Mouse (Mus musculus): ENCODE results near the gene Serpina6. TPM values are rescaled to one million over a fixed set of nuclear protein-coding genes. Genes with fewer than 3 reads are reported as not detected.
A peak's percentile ranks its signal among the peaks of the same experiment; 100 is the strongest.
"Not testable (repeated sequence)": the region's sequence is repeated elsewhere in the genome, so short reads cannot be mapped to it uniquely, and the experiment has no call there.

The Serpina6 gene
- total and polyA plus RNA-seq, 2 experiments: 246 to 256 TPM

GRCm38 (mm10) chr12:103670344-103670743 is 13.3 kb upstream of the Serpina6 start:
- Histone ChIP-seq H3K4me1 (ENCODE audit: control insufficient read depth, insufficient read depth, low read length) (no peaks in the 10 kb centered on the region), H3K4me3 (ENCODE audit: insufficient read depth, low read depth, low read length) (no peak overlapping the region), H3K27me3 (ENCODE audit: control insufficient read depth, insufficient read depth, low read length) (no peaks in the 10 kb centered on the region), H3K27ac (replicated peaks; ENCODE audit: insufficient read depth, low read depth, low read length) (no peak overlapping the region), H3K36me3 (ENCODE audit: control insufficient read depth, insufficient read depth, low read length) (no peaks in the 10 kb centered on the region), H3K9ac (ENCODE audit: low read depth, low read length) (no peak overlapping the region), H3K79me2 (ENCODE audit: control insufficient read depth, insufficient read depth, low read length) (no peaks in the 10 kb centered on the region)
- peak; percentile 44 for DNase-seq (ENCODE audit: extremely low read depth, low read depth, low spot score)
- 48% methylated on average over 5 of the region's 5 CpGs for WGBS
- no peak for TF ChIP-seq CTCF (IDR thresholded peaks at IDR 0.05; ENCODE audit: low read depth, low read length)
- no peak for TF ChIP-seq POLR2A (IDR thresholded peaks at IDR 0.05; ENCODE audit: extremely low read depth, insufficient read depth, low read length)

- no peak overlapping the region for H3K27ac ChIP-seq (replicated peaks; ENCODE audit: insufficient read depth, low read depth, low read length)
- no peaks in the 10 kb centered on the region for H3K27me3 ChIP-seq (ENCODE audit: control insufficient read depth, insufficient read depth, low read length)
- WGBS: 33% methylated on average over 3 of the region's 3 CpGs
- no peaks in the 10 kb centered on the region for H3K79me2 ChIP-seq (ENCODE audit: control insufficient read depth, insufficient read depth, low read length)
- DNase-seq (ENCODE audit: extremely low read depth, low read depth, low spot score): peak; percentile 92
- TF ChIP-seq CTCF (IDR thresholded peaks at IDR 0.05; ENCODE audit: low read depth, low read length) (no peak), POLR2A (IDR thresholded peaks at IDR 0.05; ENCODE audit: extremely low read depth, insufficient read depth, low read length) (no peak)
- no peak overlapping the region for H3K4me3 ChIP-seq (ENCODE audit: insufficient read depth, low read depth, low read length)
- no peak overlapping the region for H3K9ac ChIP-seq (ENCODE audit: low read depth, low read length)
- H3K36me3 ChIP-seq (ENCODE audit: control insufficient read depth, insufficient read depth, low read length): no peaks in the 10 kb centered on the region
- H3K4me1 ChIP-seq (ENCODE audit: control insufficient read depth, insufficient read depth, low read length): peaks cover 13% of the 10 kb centered on the region
Observed at GRCm38 (mm10) chr12:103665286-103665685, 8.3 kb upstream of the Serpina6 start.

GRCm38 (mm10) chr12:103662053-103662452 is 5.0 kb upstream of the Serpina6 start:
- peak; percentile 76 for DNase-seq (ENCODE audit: extremely low read depth, low read depth, low spot score)
- H3K4me3 ChIP-seq (ENCODE audit: insufficient read depth, low read depth, low read length); H3K27me3 ChIP-seq (ENCODE audit: control insufficient read depth, insufficient read depth, low read length); H3K27ac ChIP-seq (replicated peaks; ENCODE audit: insufficient read depth, low read depth, low read length); H3K79me2 ChIP-seq (ENCODE audit: control insufficient read depth, insufficient read depth, low read length); H3K36me3 ChIP-seq (ENCODE audit: control insufficient read depth, insufficient read depth, low read length); H3K9ac ChIP-seq (ENCODE audit: low read depth, low read length): not testable (repeated sequence)
- peaks cover 35% of the 10 kb centered on the region for H3K4me1 ChIP-seq (ENCODE audit: control insufficient read depth, insufficient read depth, low read length)

GRCm38 (mm10) chr12:103660076-103660475 is 3.1 kb upstream of the Serpina6 start:
- Histone ChIP-seq H3K4me1 (ENCODE audit: control insufficient read depth, insufficient read depth, low read length) (peaks cover 39% of the 10 kb centered on the region), H3K79me2 (ENCODE audit: control insufficient read depth, insufficient read depth, low read length) (no peaks in the 10 kb centered on the region), H3K36me3 (ENCODE audit: control insufficient read depth, insufficient read depth, low read length) (no peaks in the 10 kb centered on the region), H3K9ac (ENCODE audit: low read depth, low read length) (peak overlapping the region; percentile 10; the same call in 1 of the 2 replicates), H3K27me3 (ENCODE audit: control insufficient read depth, insufficient read depth, low read length) (no peaks in the 10 kb centered on the region), H3K27ac (replicated peaks; ENCODE audit: insufficient read depth, low read depth, low read length) (peak overlapping the region; percentile 93), H3K4me3 (ENCODE audit: insufficient read depth, low read depth, low read length) (no peak overlapping the region)
- DNase-seq (ENCODE audit: extremely low read depth, low read depth, low spot score): peak; percentile 99
- WGBS: 29% methylated on average over 5 of the region's 5 CpGs
- TF ChIP-seq CTCF (IDR thresholded peaks at IDR 0.05; ENCODE audit: low read depth, low read length) (no peak), POLR2A (IDR thresholded peaks at IDR 0.05; ENCODE audit: extremely low read depth, insufficient read depth, low read length) (no peak)

- Histone ChIP-seq H3K4me1 (ENCODE audit: control insufficient read depth, insufficient read depth, low read length) (peaks cover 41% of the 10 kb centered on the region), H3K27me3 (ENCODE audit: control insufficient read depth, insufficient read depth, low read length) (no peaks in the 10 kb centered on the region), H3K79me2 (ENCODE audit: control insufficient read depth, insufficient read depth, low read length) (no peaks in the 10 kb centered on the region), H3K9ac (ENCODE audit: low read depth, low read length) (no peak overlapping the region), H3K36me3 (ENCODE audit: control insufficient read depth, insufficient read depth, low read length) (peaks cover under 1% of the 10 kb centered on the region; the same call in 1 of the 2 replicates), H3K27ac (replicated peaks; ENCODE audit: insufficient read depth, low read depth, low read length) (peak overlapping the region; percentile 93), H3K4me3 (ENCODE audit: insufficient read depth, low read depth, low read length) (no peak overlapping the region)
- peak; percentile 98 for DNase-seq (ENCODE audit: extremely low read depth, low read depth, low spot score)
- TF ChIP-seq POLR2A (IDR thresholded peaks at IDR 0.05; ENCODE audit: extremely low read depth, insufficient read depth, low read length) (no peak), CTCF (IDR thresholded peaks at IDR 0.05; ENCODE audit: low read depth, low read length) (no peak)
- 21% methylated on average over 2 of the region's 2 CpGs for WGBS
Observed at GRCm38 (mm10) chr12:103659171-103659570, 2.2 kb upstream of the Serpina6 start.

- H3K4me1 ChIP-seq (ENCODE audit: control insufficient read depth, insufficient read depth, low read length): peaks cover 41% of the 10 kb centered on the region
- no peaks in the 10 kb centered on the region for H3K79me2 ChIP-seq (ENCODE audit: control insufficient read depth, insufficient read depth, low read length)
- TF ChIP-seq POLR2A (IDR thresholded peaks at IDR 0.05; ENCODE audit: extremely low read depth, insufficient read depth, low read length): no peak
- no peak for TF ChIP-seq CTCF (IDR thresholded peaks at IDR 0.05; ENCODE audit: low read depth, low read length)
- H3K9ac ChIP-seq (ENCODE audit: low read depth, low read length): no peak overlapping the region
- 54% methylated on average over 10 of the region's 10 CpGs for WGBS
- no peak overlapping the region for H3K27ac ChIP-seq (replicated peaks; ENCODE audit: insufficient read depth, low read depth, low read length)
- no peaks in the 10 kb centered on the region for H3K27me3 ChIP-seq (ENCODE audit: control insufficient read depth, insufficient read depth, low read length)
- peaks cover 12% of the 10 kb centered on the region for H3K36me3 ChIP-seq (ENCODE audit: control insufficient read depth, insufficient read depth, low read length)
- no peak overlapping the region for H3K4me3 ChIP-seq (ENCODE audit: insufficient read depth, low read depth, low read length)
- DNase-seq (ENCODE audit: extremely low read depth, low read depth, low spot score): no peak
Observed at GRCm38 (mm10) chr12:103657991-103658390, 979 bp upstream of the Serpina6 start.

Data from liver, adult 2 months (tissue).